Mouse (Mus musculus): ENCODE measurements around the gene Sptb. TPM values are rescaled to one million over a fixed set of nuclear protein-coding genes. Genes with fewer than 3 reads are reported as not detected.

The Sptb gene
- polyA plus RNA-seq, 1 experiment = 101 TPM

- Histone ChIP-seq H3K4me1 (ENCODE audit: control insufficient read depth, insufficient read depth, low read length) (peaks cover 4% of the 10 kb centered on the region), H3K27me3 (ENCODE audit: control insufficient read depth, insufficient read depth, low read length) (no peaks in the 10 kb centered on the region), H3K4me3 (replicated peaks; ENCODE audit: insufficient read depth, low read depth, low read length) (peak overlapping the region; percentile 95), H3K27ac (ENCODE audit: insufficient read depth, low read length) (peak overlapping the region; percentile 100)
- DNase-seq = peak; percentile 89 to 91
- TF ChIP-seq POLR2A (IDR thresholded peaks at IDR 0.05; ENCODE audit: borderline replicate concordance, insufficient read depth, low read length) = peak; percentile 71; the same call in 1 of the 2 replicates
- no peak for TF ChIP-seq CTCF (IDR thresholded peaks at IDR 0.05; ENCODE audit: borderline replicate concordance, insufficient read depth, low read depth, low read length)
- under 1% methylated on average over 49 of the region's 55 CpGs for WGBS
These were observed 474 bp downstream of the Sptb start for GRCm38 (mm10) chr12:76709795-76710350.

GRCm38 (mm10) chr12:76708956-76709794 is 1.2 kb downstream of the Sptb start:
- Histone ChIP-seq H3K4me3 (replicated peaks; ENCODE audit: insufficient read depth, low read depth, low read length) (peak overlapping the region; percentile 95), H3K4me1 (ENCODE audit: control insufficient read depth, insufficient read depth, low read length) (peaks cover 10% of the 10 kb centered on the region), H3K27me3 (ENCODE audit: control insufficient read depth, insufficient read depth, low read length) (no peaks in the 10 kb centered on the region), H3K27ac (ENCODE audit: insufficient read depth, low read length) (peak overlapping the region; percentile 100)
- DNase-seq = peak; percentile 86 to 88
- WGBS = 3% methylated on average over 33 of the region's 34 CpGs
- peak; percentile 29; the same call in 1 of the 2 replicates for TF ChIP-seq POLR2A (IDR thresholded peaks at IDR 0.05; ENCODE audit: borderline replicate concordance, insufficient read depth, low read length)
- TF ChIP-seq CTCF (IDR thresholded peaks at IDR 0.05; ENCODE audit: borderline replicate concordance, insufficient read depth, low read depth, low read length) = 0 out of 2 replicates have a peak, but pooled peaks have one; percentile 9

GRCm38 (mm10) chr12:76708181-76708580 is 2.2 kb downstream of the Sptb start:
- Histone ChIP-seq H3K4me1 (ENCODE audit: control insufficient read depth, insufficient read depth, low read length) (peaks cover 10% of the 10 kb centered on the region), H3K4me3 (replicated peaks; ENCODE audit: insufficient read depth, low read depth, low read length) (peak overlapping the region; percentile 41), H3K27ac (ENCODE audit: insufficient read depth, low read length) (no peak overlapping the region), H3K27me3 (ENCODE audit: control insufficient read depth, insufficient read depth, low read length) (no peaks in the 10 kb centered on the region)
- no peak for DNase-seq
- TF ChIP-seq POLR2A (IDR thresholded peaks at IDR 0.05; ENCODE audit: borderline replicate concordance, insufficient read depth, low read length) = no peak
- TF ChIP-seq CTCF (IDR thresholded peaks at IDR 0.05; ENCODE audit: borderline replicate concordance, insufficient read depth, low read depth, low read length) = no peak
- WGBS = 57% methylated on average over 3 of the region's 3 CpGs

GRCm38 (mm10) chr12:76696380-76696935 is 13.9 kb downstream of the Sptb start:
- no peak for DNase-seq

GRCm38 (mm10) chr12:76695773-76696172 is 14.6 kb downstream of the Sptb start:
- peak overlapping the region; percentile 3 for H3K4me3 ChIP-seq (replicated peaks; ENCODE audit: insufficient read depth, low read depth, low read length)
- H3K27ac ChIP-seq (ENCODE audit: insufficient read depth, low read length) = peak overlapping the region; percentile 52
- H3K27me3 ChIP-seq (ENCODE audit: control insufficient read depth, insufficient read depth, low read length) = no peaks in the 10 kb centered on the region
- DNase-seq = peak in 1 of 2 experiments; percentile 53
- 25% methylated on average over 5 of the region's 5 CpGs for WGBS
- peaks cover 24% of the 10 kb centered on the region for H3K4me1 ChIP-seq (ENCODE audit: control insufficient read depth, insufficient read depth, low read length)
- TF ChIP-seq CTCF (IDR thresholded peaks at IDR 0.05; ENCODE audit: borderline replicate concordance, insufficient read depth, low read depth, low read length) (no peak), POLR2A (IDR thresholded peaks at IDR 0.05; ENCODE audit: borderline replicate concordance, insufficient read depth, low read length) (no peak)

More at GRCm38 (mm10) chr12:76696380-76696935, 13.9 kb downstream of the Sptb start:
- H3K27ac ChIP-seq (ENCODE audit: insufficient read depth, low read length) = peak overlapping the region; percentile 55; the same call in 1 of the 2 replicates
- no peaks in the 10 kb centered on the region for H3K27me3 ChIP-seq (ENCODE audit: control insufficient read depth, insufficient read depth, low read length)
- peaks cover 24% of the 10 kb centered on the region for H3K4me1 ChIP-seq (ENCODE audit: control insufficient read depth, insufficient read depth, low read length)
- 71% methylated on average over 13 of the region's 13 CpGs for WGBS
- TF ChIP-seq CTCF (IDR thresholded peaks at IDR 0.05; ENCODE audit: borderline replicate concordance, insufficient read depth, low read depth, low read length) (no peak), POLR2A (IDR thresholded peaks at IDR 0.05; ENCODE audit: borderline replicate concordance, insufficient read depth, low read length) (no peak)
- no peak overlapping the region for H3K4me3 ChIP-seq (replicated peaks; ENCODE audit: insufficient read depth, low read depth, low read length)

- H3K4me3 ChIP-seq (replicated peaks; ENCODE audit: insufficient read depth, low read depth, low read length) = peak overlapping the region; percentile 35
These were observed 15.4 kb downstream of the Sptb start for GRCm38 (mm10) chr12:76694801-76695505.

More at GRCm38 (mm10) chr12:76694801-76695505, 15.4 kb downstream of the Sptb start:
- no peaks in the 10 kb centered on the region for H3K27me3 ChIP-seq (ENCODE audit: control insufficient read depth, insufficient read depth, low read length)
- peak overlapping the region; percentile 52 for H3K27ac ChIP-seq (ENCODE audit: insufficient read depth, low read length)
- peak; percentile 79 to 82 for DNase-seq
- no peak for TF ChIP-seq CTCF (IDR thresholded peaks at IDR 0.05; ENCODE audit: borderline replicate concordance, insufficient read depth, low read depth, low read length)
- TF ChIP-seq POLR2A (IDR thresholded peaks at IDR 0.05; ENCODE audit: borderline replicate concordance, insufficient read depth, low read length) = peak; percentile 19; the same call in 1 of the 2 replicates
- 1% methylated on average over 17 of the region's 17 CpGs for WGBS
- H3K4me1 ChIP-seq (ENCODE audit: control insufficient read depth, insufficient read depth, low read length) = peaks cover 26% of the 10 kb centered on the region

Data from cerebellum, adult 2 months (tissue).